Mouse (Mus musculus) brain, adult 2 months (tissue): Measurements from ENCODE around the gene Kcnk15.
A peak's percentile ranks its signal among the peaks of the same experiment; 100 is the strongest.

ENCODE experiments used
- DNase-seq: peaks from one replicate; pipeline ENCODE4 v3.0.0; 2011; ENCODE audit warnings: low read depth, low spot score

Gene Kcnk15

GRCm38 (mm10) chr2:163853461-163853901, at the start of gene Kcnk15:
Gene Kcnk15 (plus strand): TSS chr2:163853651.
- DNase-seq = no peak

- no peak for DNase-seq
These were observed 49.6 kb upstream of the Kcnk15 start for GRCm38 (mm10) chr2:163803838-163804237.

- peak; percentile 53 for DNase-seq
These were observed 44.3 kb upstream of the Kcnk15 start for GRCm38 (mm10) chr2:163809166-163809565.

GRCm38 (mm10) chr2:163809704-163810103, 43.7 kb upstream of the Kcnk15 start:
- no peak for DNase-seq

GRCm38 (mm10) chr2:163813077-163813476, 40.4 kb upstream of the Kcnk15 start:
- peak; percentile 13 for DNase-seq

GRCm38 (mm10) chr2:163814739-163815465, 38.5 kb upstream of the Kcnk15 start:
- no peak for DNase-seq

GRCm38 (mm10) chr2:163820607-163821006, 32.8 kb upstream of the Kcnk15 start, which contains the start of gene Ccn5:
Gene Ccn5 (plus strand): TSS chr2:163820861.
- DNase-seq = peak; percentile 89

- peak; percentile 37 for DNase-seq
These were observed 30.2 kb upstream of the Kcnk15 start for GRCm38 (mm10) chr2:163823248-163823647.

GRCm38 (mm10) chr2:163823771-163824170, 29.7 kb upstream of the Kcnk15 start:
- DNase-seq = no peak

GRCm38 (mm10) chr2:163825861-163826260, 27.6 kb upstream of the Kcnk15 start:
- DNase-seq = no peak

GRCm38 (mm10) chr2:163826494-163826893, 27.0 kb upstream of the Kcnk15 start:
- DNase-seq = no peak

GRCm38 (mm10) chr2:163831163-163831562, 22.3 kb upstream of the Kcnk15 start:
- no peak for DNase-seq

- peak; percentile 87 for DNase-seq
These were observed 15.4 kb upstream of the Kcnk15 start for GRCm38 (mm10) chr2:163838043-163838442.

- DNase-seq = peak; percentile 80
These were observed 13.9 kb upstream of the Kcnk15 start for GRCm38 (mm10) chr2:163839519-163839918.

- no peak for DNase-seq
These were observed 11.4 kb upstream of the Kcnk15 start for GRCm38 (mm10) chr2:163842043-163842442.

GRCm38 (mm10) chr2:163857233-163857632, 3.8 kb downstream of the Kcnk15 start:
- no peak for DNase-seq

- DNase-seq = peak; percentile 40
These were observed 5.0 kb downstream of the Kcnk15 start for GRCm38 (mm10) chr2:163858254-163858947.

GRCm38 (mm10) chr2:163865311-163865710, 11.9 kb downstream of the Kcnk15 start:
- DNase-seq = peak; percentile 58

GRCm38 (mm10) chr2:163866061-163866460, 12.6 kb downstream of the Kcnk15 start:
- DNase-seq = no peak

GRCm38 (mm10) chr2:163869783-163870182, 16.3 kb downstream of the Kcnk15 start:
- peak; percentile 56 for DNase-seq

GRCm38 (mm10) chr2:163871266-163871665, 17.8 kb downstream of the Kcnk15 start:
- DNase-seq = no peak

GRCm38 (mm10) chr2:163871906-163872305, 18.5 kb downstream of the Kcnk15 start:
- no peak for DNase-seq

GRCm38 (mm10) chr2:163874877-163875276, 21.4 kb downstream of the Kcnk15 start:
- DNase-seq = no peak
